Mouse (Mus musculus) limb, embryonic 10.5 days (tissue): Measurements from ENCODE around the gene Vav3. TPM values are rescaled to one million over a fixed set of nuclear protein-coding genes. Genes with fewer than 3 reads are reported as not detected.

Source experiments
- DNase-seq: peaks from one replicate; pipeline ENCODE4 v3.0.0-alpha.2; 2017; ENCODE audit warnings: low spot score
- H3K27ac ChIP-seq: fragments of 300-500 bp; sonication (generic); 2 replicates; pipeline ENCODE4 v1.5.1; 2016; ENCODE audit warnings: mild to moderate bottlenecking
- H3K27me3 ChIP-seq: fragments of 300-500 bp; sonication (generic); 2 replicates; pipeline ENCODE4 v1.6.1; 2016; ENCODE audit warnings: low read depth, mild to moderate bottlenecking; ENCODE audit not compliant: poor library complexity, severe bottlenecking
- H3K36me3 ChIP-seq: fragments of 300-500 bp; sonication (generic); 2 replicates; pipeline ENCODE4 v1.6.1; 2016; ENCODE audit warnings: mild to moderate bottlenecking, moderate library complexity
- H3K4me1 ChIP-seq: fragments of 300-500 bp; sonication (generic); 2 replicates; pipeline ENCODE4 v1.6.1; 2016
- H3K4me3 ChIP-seq: fragments of 300-500 bp; sonication (generic); 2 replicates; pipeline ENCODE4 v1.5.1; 2016; ENCODE audit warnings: mild to moderate bottlenecking, moderate library complexity
- H3K9me3 ChIP-seq: fragments of 300-500 bp; sonication (generic); replicated peaks from 2 replicates; pipeline ENCODE4 v1.6.1; 2016; ENCODE audit warnings: mild to moderate bottlenecking
- WGBS: fragments of 180-500 bp; shearing (Covaris S2); methylation state at CpG from one replicate; pipeline ENCODE4 v1.1.7; 2016; 5-methylcytosine and 5-hydroxymethylcytosine counted together
- polyA plus RNA-seq: library from polyadenylated mRNA; unstranded; fragments of >200 nt; fragmentation: Nextera tagmentation; extraction: Ambion mirVana; gene quantifications from 2 replicates; pipeline ENCODE4 v1.2.1, GENCODE M21; 2016

Gene Vav3
- polyA plus RNA-seq: 3.0 and 3.4 TPM in 2 replicates

GRCm38 (mm10) chr3:109340274-109341070, at the start of gene Vav3:
Gene Vav3 (plus strand): TSS chr3:109340653.
- H3K36me3 ChIP-seq: no peaks in the 10 kb centered on the region
- H3K27me3 ChIP-seq: peaks cover 20% of the 10 kb centered on the region; the same call in 1 of the 2 replicates
- peak within 1 kb of the TSS; percentile 86 for H3K27ac ChIP-seq
- no peaks in the 10 kb centered on the region for H3K9me3 ChIP-seq
- under 1% methylated on average over 92 of the region's 92 CpGs for whole genome bisulfite sequencing
- H3K4me3 ChIP-seq: peak within 1 kb of the TSS; percentile 78
- peak; percentile 73 for DNase-seq
- peaks cover 21% of the 10 kb centered on the region for H3K4me1 ChIP-seq

GRCm38 (mm10) chr3:109298857-109299256, 41.6 kb upstream of the Vav3 start:
- H3K4me3 ChIP-seq: no peak overlapping the region
- 75% methylated on average over 6 of the region's 6 CpGs for WGBS
- no peaks in the 10 kb centered on the region for H3K27me3 ChIP-seq
- DNase-seq: no peak
- no peaks in the 10 kb centered on the region for H3K9me3 ChIP-seq
- no peaks in the 10 kb centered on the region for H3K36me3 ChIP-seq
- H3K27ac ChIP-seq: no peak overlapping the region
- H3K4me1 ChIP-seq: peaks cover 9% of the 10 kb centered on the region; the same call in 1 of the 2 replicates

GRCm38 (mm10) chr3:109299303-109300074, 41.0 kb upstream of the Vav3 start:
- DNase-seq: no peak
- H3K27ac ChIP-seq: no peak overlapping the region
- no peak overlapping the region for H3K4me3 ChIP-seq
- H3K27me3 ChIP-seq: no peaks in the 10 kb centered on the region
- no peaks in the 10 kb centered on the region for H3K36me3 ChIP-seq
- H3K4me1 ChIP-seq: peaks cover 9% of the 10 kb centered on the region; the same call in 1 of the 2 replicates
- H3K9me3 ChIP-seq: no peaks in the 10 kb centered on the region
- 67% methylated on average over 4 of the region's 4 CpGs for WGBS

GRCm38 (mm10) chr3:109302059-109302458, 38.4 kb upstream of the Vav3 start:
- DNase-seq: no peak
- H3K4me1 ChIP-seq: peaks cover 9% of the 10 kb centered on the region; the same call in 1 of the 2 replicates
- no peaks in the 10 kb centered on the region for H3K9me3 ChIP-seq
- H3K27ac ChIP-seq: no peak overlapping the region
- no peaks in the 10 kb centered on the region for H3K27me3 ChIP-seq
- H3K4me3 ChIP-seq: no peak overlapping the region
- H3K36me3 ChIP-seq: no peaks in the 10 kb centered on the region
- WGBS: 81% methylated on average over 2 of the region's 2 CpGs

- Histone ChIP-seq H3K9me3 (no peaks in the 10 kb centered on the region), H3K27me3 (no peaks in the 10 kb centered on the region), H3K4me1 (peaks cover 8% of the 10 kb centered on the region), H3K36me3 (no peaks in the 10 kb centered on the region), H3K27ac (no peak overlapping the region), H3K4me3 (no peak overlapping the region)
- WGBS: 75% methylated on average over 7 of the region's 7 CpGs
- no peak for DNase-seq
These were observed 33.0 kb upstream of the Vav3 start for GRCm38 (mm10) chr3:109307406-109307805.

- WGBS: 86% methylated on average over 3 of the region's 3 CpGs
These were observed 32.0 kb upstream of the Vav3 start for GRCm38 (mm10) chr3:109308468-109308867.

GRCm38 (mm10) chr3:109309317-109310265, 30.9 kb upstream of the Vav3 start:
- Histone ChIP-seq H3K4me1 (peaks cover 8% of the 10 kb centered on the region), H3K4me3 (no peak overlapping the region), H3K27ac (no peak overlapping the region), H3K27me3 (no peaks in the 10 kb centered on the region), H3K36me3 (no peaks in the 10 kb centered on the region), H3K9me3 (no peaks in the 10 kb centered on the region)
- DNase-seq: peak; percentile 32
- 85% methylated on average over 18 of the region's 18 CpGs for WGBS

More at GRCm38 (mm10) chr3:109308468-109308867, 32.0 kb upstream of the Vav3 start:
- Histone ChIP-seq H3K9me3 (no peaks in the 10 kb centered on the region), H3K36me3 (no peaks in the 10 kb centered on the region), H3K27me3 (no peaks in the 10 kb centered on the region), H3K27ac (no peak overlapping the region), H3K4me1 (peaks cover 8% of the 10 kb centered on the region), H3K4me3 (no peak overlapping the region)
- DNase-seq: no peak

GRCm38 (mm10) chr3:109311172-109311824, 29.2 kb upstream of the Vav3 start:
- Histone ChIP-seq H3K27ac (no peak overlapping the region), H3K27me3 (no peaks in the 10 kb centered on the region), H3K4me1 (peaks cover 8% of the 10 kb centered on the region), H3K4me3 (no peak overlapping the region), H3K9me3 (no peaks in the 10 kb centered on the region), H3K36me3 (no peaks in the 10 kb centered on the region)
- WGBS: 84% methylated on average over 6 of the region's 6 CpGs
- no peak for DNase-seq

- Histone ChIP-seq H3K36me3 (no peaks in the 10 kb centered on the region), H3K9me3 (no peaks in the 10 kb centered on the region), H3K4me1 (peaks cover 8% of the 10 kb centered on the region), H3K27ac (no peak overlapping the region), H3K27me3 (no peaks in the 10 kb centered on the region), H3K4me3 (no peak overlapping the region)
- DNase-seq: no peak
- WGBS: 81% methylated on average over 3 of the region's 3 CpGs
These were observed 28.6 kb upstream of the Vav3 start for GRCm38 (mm10) chr3:109311875-109312274.

- H3K9me3 ChIP-seq: no peaks in the 10 kb centered on the region
- peaks cover 8% of the 10 kb centered on the region for H3K4me1 ChIP-seq
- H3K27ac ChIP-seq: no peak overlapping the region
- WGBS: 91% methylated on average over 2 of the region's 2 CpGs
- no peaks in the 10 kb centered on the region for H3K27me3 ChIP-seq
- no peak for DNase-seq
- H3K4me3 ChIP-seq: no peak overlapping the region
- no peaks in the 10 kb centered on the region for H3K36me3 ChIP-seq
These were observed 27.0 kb upstream of the Vav3 start for GRCm38 (mm10) chr3:109313501-109313900.

GRCm38 (mm10) chr3:109322225-109322624, 18.2 kb upstream of the Vav3 start:
- H3K27ac ChIP-seq: no peak overlapping the region
- DNase-seq: no peak
- no peaks in the 10 kb centered on the region for H3K9me3 ChIP-seq
- no peaks in the 10 kb centered on the region for H3K27me3 ChIP-seq
- H3K36me3 ChIP-seq: no peaks in the 10 kb centered on the region
- H3K4me1 ChIP-seq: 0 out of 2 replicates have a peak, but pooled peaks cover 4% of the 10 kb centered on the region
- H3K4me3 ChIP-seq: no peak overlapping the region
